Mouse (Mus musculus): Measurements from ENCODE around the gene Nmral1.

The Nmral1 gene

GRCm38 (mm10) chr16:4679121-4680018, 39.8 kb downstream of the Nmral1 start, which contains the start of gene Coro7:
TSS of gene Coro7 (minus strand) at chr16:4679777.
- no peaks in the 10 kb centered on the region for H3K27me3 ChIP-seq (ENCODE audit: insufficient read depth, low read length)
- peaks cover 31% of the 10 kb centered on the region for H3K36me3 ChIP-seq (ENCODE audit: insufficient read depth, low read length)
- TF ChIP-seq NANOG (IDR thresholded peaks at IDR 0.05; ENCODE audit: borderline replicate concordance, low read length) (no peak), CTCF (conservative IDR thresholded peaks at IDR 0.05; ENCODE audit: low read length) (no peak), POU5F1 (IDR thresholded peaks at IDR 0.05; ENCODE audit: borderline replicate concordance, low read length) (no peak)
- no peaks in the 10 kb centered on the region for H3K9me3 ChIP-seq (ENCODE audit: low read length)
- H3K4me3 ChIP-seq (replicated peaks; ENCODE audit: low read length) = peak within 1 kb of the TSS; percentile 92
- H3K4me1 ChIP-seq (replicated peaks; ENCODE audit: low read depth, low read length) = peaks cover 28% of the 10 kb centered on the region

DNA sequence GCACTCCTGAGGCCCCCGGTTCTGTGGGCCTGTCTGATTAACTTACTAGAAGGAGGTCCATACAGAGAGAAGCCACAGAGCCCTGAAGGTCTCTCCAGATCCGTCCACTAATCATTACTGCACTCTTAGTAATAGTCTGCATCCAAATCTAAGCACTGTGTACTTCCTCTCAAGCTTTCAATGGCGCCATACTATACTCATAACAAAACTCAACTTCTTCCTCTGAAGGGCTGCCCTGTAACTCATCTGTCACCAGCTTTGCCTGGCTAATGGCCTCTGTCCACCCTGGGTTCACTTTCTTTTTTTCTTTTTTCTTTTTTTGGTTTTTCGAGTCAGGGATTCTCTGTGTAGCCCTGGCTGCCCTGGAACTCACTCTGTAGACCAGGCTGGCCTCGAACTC, 41.1 kb downstream of the Nmral1 start:
- H3K9me3 ChIP-seq (ENCODE audit: low read length) = no peaks in the 10 kb centered on the region
- peak overlapping the region; percentile 92; the same call in 1 of the 2 replicates for H3K4me3 ChIP-seq (replicated peaks; ENCODE audit: low read length)
- peaks cover 28% of the 10 kb centered on the region for H3K4me1 ChIP-seq (replicated peaks; ENCODE audit: low read depth, low read length)
- no peaks in the 10 kb centered on the region for H3K27me3 ChIP-seq (ENCODE audit: insufficient read depth, low read length)
- H3K36me3 ChIP-seq (ENCODE audit: insufficient read depth, low read length) = peaks cover 41% of the 10 kb centered on the region
- TF ChIP-seq NANOG (IDR thresholded peaks at IDR 0.05; ENCODE audit: borderline replicate concordance, low read length) = no peak
- no peak for TF ChIP-seq CTCF (conservative IDR thresholded peaks at IDR 0.05; ENCODE audit: low read length)
- TF ChIP-seq POU5F1 (IDR thresholded peaks at IDR 0.05; ENCODE audit: borderline replicate concordance, low read length) = no peak

GRCm38 (mm10) chr16:4676836-4677235, 42.3 kb downstream of the Nmral1 start:
- H3K4me3 ChIP-seq (replicated peaks; ENCODE audit: low read length) = no peak overlapping the region
- peaks cover 46% of the 10 kb centered on the region for H3K36me3 ChIP-seq (ENCODE audit: insufficient read depth, low read length)
- no peak for TF ChIP-seq NANOG (IDR thresholded peaks at IDR 0.05; ENCODE audit: borderline replicate concordance, low read length)
- TF ChIP-seq POU5F1 (IDR thresholded peaks at IDR 0.05; ENCODE audit: borderline replicate concordance, low read length) = no peak
- no peak for TF ChIP-seq CTCF (conservative IDR thresholded peaks at IDR 0.05; ENCODE audit: low read length)
- H3K27me3 ChIP-seq (ENCODE audit: insufficient read depth, low read length) = no peaks in the 10 kb centered on the region
- peaks cover 24% of the 10 kb centered on the region for H3K4me1 ChIP-seq (replicated peaks; ENCODE audit: low read depth, low read length)
- H3K9me3 ChIP-seq (ENCODE audit: low read length) = no peaks in the 10 kb centered on the region

DNA sequence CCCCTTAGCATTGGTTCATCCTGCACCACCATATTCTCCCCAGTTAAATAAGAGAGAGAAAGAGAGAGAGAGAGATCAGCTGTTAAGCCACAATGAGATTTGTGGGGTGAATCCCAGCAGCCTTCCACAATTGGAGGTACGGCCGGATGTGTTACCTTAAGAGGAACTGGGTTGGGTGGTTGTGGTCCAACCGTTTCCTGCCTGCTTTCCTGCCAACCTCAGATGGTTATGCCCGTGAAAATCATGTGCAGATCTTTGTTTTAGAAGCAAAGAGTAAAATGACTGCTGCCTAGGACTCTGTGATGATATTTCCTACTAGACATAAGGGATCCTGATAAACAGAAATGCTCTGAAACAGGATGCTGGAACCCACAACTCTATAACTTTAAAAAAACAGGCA, 45.1 kb downstream of the Nmral1 start:
- H3K27me3 ChIP-seq (ENCODE audit: insufficient read depth, low read length) = no peaks in the 10 kb centered on the region
- no peak overlapping the region for H3K4me3 ChIP-seq (replicated peaks; ENCODE audit: low read length)
- H3K9me3 ChIP-seq (ENCODE audit: low read length) = peaks cover 4% of the 10 kb centered on the region; the same call in 1 of the 2 replicates
- H3K36me3 ChIP-seq (ENCODE audit: insufficient read depth, low read length) = peaks cover 57% of the 10 kb centered on the region
- H3K4me1 ChIP-seq (replicated peaks; ENCODE audit: low read depth, low read length) = peaks cover 21% of the 10 kb centered on the region
- no peak for TF ChIP-seq POU5F1 (IDR thresholded peaks at IDR 0.05; ENCODE audit: borderline replicate concordance, low read length)
- no peak for TF ChIP-seq NANOG (IDR thresholded peaks at IDR 0.05; ENCODE audit: borderline replicate concordance, low read length)
- no peak for TF ChIP-seq CTCF (conservative IDR thresholded peaks at IDR 0.05; ENCODE audit: low read length)

- Histone ChIP-seq H3K9me3 (ENCODE audit: low read length) (peaks cover 4% of the 10 kb centered on the region; the same call in 1 of the 2 replicates), H3K4me3 (replicated peaks; ENCODE audit: low read length) (no peak overlapping the region), H3K27me3 (ENCODE audit: insufficient read depth, low read length) (no peaks in the 10 kb centered on the region), H3K4me1 (replicated peaks; ENCODE audit: low read depth, low read length) (peaks cover 12% of the 10 kb centered on the region; the same call in 1 of the 2 replicates), H3K36me3 (ENCODE audit: insufficient read depth, low read length) (peaks cover 71% of the 10 kb centered on the region)
- TF ChIP-seq CTCF (conservative IDR thresholded peaks at IDR 0.05; ENCODE audit: low read length) (no peak), POU5F1 (IDR thresholded peaks at IDR 0.05; ENCODE audit: borderline replicate concordance, low read length) (no peak), NANOG (IDR thresholded peaks at IDR 0.05; ENCODE audit: borderline replicate concordance, low read length) (no peak)
Observed at GRCm38 (mm10) chr16:4670317-4670716, 48.8 kb downstream of the Nmral1 start.

GRCm38 (mm10) chr16:4667190-4667808, 51.9 kb downstream of the Nmral1 start:
- H3K27me3 ChIP-seq (ENCODE audit: insufficient read depth, low read length) = no peaks in the 10 kb centered on the region

DNA sequence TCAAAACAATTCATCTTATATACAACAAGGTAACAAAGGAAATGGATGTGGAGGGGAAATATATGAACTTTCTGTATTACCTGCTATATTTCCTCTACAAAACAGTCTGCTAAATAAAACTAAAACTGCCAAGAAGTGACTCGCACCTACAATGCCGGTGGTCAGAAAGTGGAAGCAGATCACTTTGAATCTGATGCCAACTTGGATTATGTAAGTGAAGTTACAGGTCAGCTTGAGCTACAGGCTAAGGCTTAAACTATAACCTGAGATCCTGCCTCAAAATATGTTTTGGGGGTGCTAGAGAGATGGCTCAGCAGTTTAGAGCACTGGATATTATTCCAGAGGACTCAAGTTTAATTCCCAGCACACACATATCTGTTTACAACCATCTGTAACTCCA, 53.4 kb downstream of the Nmral1 start:
- Histone ChIP-seq H3K36me3 (ENCODE audit: insufficient read depth, low read length) (peaks cover 72% of the 10 kb centered on the region), H3K4me1 (replicated peaks; ENCODE audit: low read depth, low read length) (peaks cover 24% of the 10 kb centered on the region), H3K4me3 (replicated peaks; ENCODE audit: low read length) (no peak overlapping the region), H3K27me3 (ENCODE audit: insufficient read depth, low read length) (no peaks in the 10 kb centered on the region), H3K9me3 (ENCODE audit: low read length) (peaks cover 4% of the 10 kb centered on the region; the same call in 1 of the 2 replicates)
- TF ChIP-seq NANOG (IDR thresholded peaks at IDR 0.05; ENCODE audit: borderline replicate concordance, low read length) (no peak), POU5F1 (IDR thresholded peaks at IDR 0.05; ENCODE audit: borderline replicate concordance, low read length) (no peak), CTCF (conservative IDR thresholded peaks at IDR 0.05; ENCODE audit: low read length) (no peak)

More at GRCm38 (mm10) chr16:4667190-4667808, 51.9 kb downstream of the Nmral1 start:
- Histone ChIP-seq H3K9me3 (ENCODE audit: low read length) (peaks cover 4% of the 10 kb centered on the region; the same call in 1 of the 2 replicates), H3K36me3 (ENCODE audit: insufficient read depth, low read length) (peaks cover 63% of the 10 kb centered on the region), H3K4me3 (replicated peaks; ENCODE audit: low read length) (no peak overlapping the region), H3K4me1 (replicated peaks; ENCODE audit: low read depth, low read length) (peaks cover 24% of the 10 kb centered on the region)
- TF ChIP-seq CTCF (conservative IDR thresholded peaks at IDR 0.05; ENCODE audit: low read length) (peak; percentile 74), NANOG (IDR thresholded peaks at IDR 0.05; ENCODE audit: borderline replicate concordance, low read length) (no peak)

DNA sequence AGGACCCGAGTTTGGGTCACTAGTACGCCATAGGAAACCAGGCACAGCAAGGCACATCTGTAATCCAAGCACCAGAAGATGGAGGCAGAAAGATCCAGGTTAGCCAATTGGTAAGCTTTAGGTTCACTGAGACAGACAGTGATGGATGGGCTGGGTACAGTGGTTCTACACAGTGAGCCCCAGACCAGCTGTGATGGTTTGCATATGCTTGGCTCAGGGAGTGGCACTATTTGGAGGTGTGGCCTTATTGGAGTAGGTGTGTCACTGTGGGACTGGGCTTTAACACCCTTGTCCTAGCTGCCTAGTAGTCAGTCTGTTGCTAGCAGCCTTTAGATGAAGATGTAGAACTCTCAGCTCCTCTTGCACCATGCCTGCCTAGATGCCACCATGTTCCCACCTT, 55.4 kb downstream of the Nmral1 start:
- TF ChIP-seq CTCF (conservative IDR thresholded peaks at IDR 0.05; ENCODE audit: low read length) = no peak
- no peak for TF ChIP-seq POU5F1 (IDR thresholded peaks at IDR 0.05; ENCODE audit: borderline replicate concordance, low read length)
- no peaks in the 10 kb centered on the region for H3K9me3 ChIP-seq (ENCODE audit: low read length)
- no peaks in the 10 kb centered on the region for H3K27me3 ChIP-seq (ENCODE audit: insufficient read depth, low read length)
- peaks cover 62% of the 10 kb centered on the region for H3K36me3 ChIP-seq (ENCODE audit: insufficient read depth, low read length)
- peaks cover 35% of the 10 kb centered on the region for H3K4me1 ChIP-seq (replicated peaks; ENCODE audit: low read depth, low read length)
- H3K4me3 ChIP-seq (replicated peaks; ENCODE audit: low read length) = no peak overlapping the region
